In genomic region chr19:59943322-59943871, GRCm38 (mm10) we compare ENCODE assay signal across 8 mouse cellular contexts. TPM values are rescaled to one million over a fixed set of nuclear protein-coding genes. Genes with fewer than 3 reads are reported as not detected.
DNase-seq lines count a peak whose midpoint lies in the region; ATAC-seq and TF ChIP-seq lines count a peak whose summit lies in the region.

Rab11fip2 (minus strand) TSS chr19:59943654.

- TF ChIP-seq RAD21 in CH12.LX (IDR thresholded peaks at IDR 0.05; ENCODE audit: low read depth, low read length): no peak

- DNase-seq in CH12.LX (ENCODE audit: extremely low read depth): peak; percentile 82
- peak; percentile 63 for DNase-seq in c-Kit-positive CD71-negative TER-119-negative erythroid progenitor cells, embryonic 14.5 days (ENCODE audit: low read depth)
- peak; percentile 98 for DNase-seq in forebrain, embryonic 11.5 days (ENCODE audit: low spot score)
- peak; percentile 84 to 93 for DNase-seq in kidney, postnatal 36 days
- peak; percentile 63 to 75 (median 67) for DNase-seq in liver, embryonic 14.5 days (ENCODE audit: low read depth in 3 of 3, low spot score in 3 of 3)
- peak; percentile 95 for DNase-seq in neural tube, embryonic 10.5 days (ENCODE audit: extremely low spot score, low spot score)

- under 1% methylated on average over 58 of the region's 72 CpGs for WGBS in forebrain, embryonic 11.5 days
- WGBS in heart, embryonic 16.5 days: under 1% methylated on average over 61 of the region's 72 CpGs
- WGBS in liver, embryonic 14.5 days (ENCODE audit: insufficient replicate concordance): 0% methylated on average over 61 of the region's 72 CpGs
- 1% methylated on average over 67 of the region's 72 CpGs for whole genome bisulfite sequencing in stomach, embryonic 15.5 days

- no peaks in the 10 kb centered on the region for H3K79me2 ChIP-seq in CH12.LX (replicated peaks; ENCODE audit: control insufficient read depth, extremely low read depth, insufficient read depth, poor library complexity, severe bottlenecking)

- H3K4me1 ChIP-seq in CH12.LX (ENCODE audit: control insufficient read depth in 1 of 2, insufficient read depth in 2 of 2): peaks cover 0 to 11% of the 10 kb centered on the region in 2 experiments; a peak in 2 of 4 replicates
- H3K4me1 ChIP-seq in forebrain, embryonic 11.5 days (replicated peaks; ENCODE audit: control insufficient read depth, insufficient read depth, low read length): no peaks in the 10 kb centered on the region; the same call in 1 of the 2 replicates
- 0 out of 2 replicates have a peak, but pooled peaks cover 4% of the 10 kb centered on the region for H3K4me1 ChIP-seq in heart, embryonic 16.5 days (ENCODE audit: control insufficient read depth, insufficient read depth, low read length)
- H3K4me1 ChIP-seq in liver, embryonic 14.5 days (replicated peaks; ENCODE audit: control insufficient read depth in 2 of 2, insufficient read depth in 2 of 2, low read length in 1 of 2): peaks cover 0 to 7% of the 10 kb centered on the region in 2 experiments; a peak in 1 of 4 replicates
- no peaks in the 10 kb centered on the region for H3K4me1 ChIP-seq in stomach, embryonic 15.5 days

- dilution Hi-C loops in CH12.LX (cut with MboI; ENCODE audit: extremely low pct_ligation_motif_present, extremely low pct_unique_long_range_greater_than_20kb, low sequenced_read_pairs): no loop called here

- TF ChIP-seq EP300 in CH12.LX (IDR thresholded peaks at IDR 0.05; ENCODE audit: low read length): no peak
- no peak for TF ChIP-seq EP300 in liver, embryonic 14.5 days (IDR thresholded peaks at IDR 0.05; ENCODE audit: low read depth)

- H3K4me3 ChIP-seq in CH12.LX (replicated peaks in 1 of 3; ENCODE audit: low read depth in 2 of 3, low read length in 2 of 3, poor library complexity in 1 of 3): peak within 1 kb of the TSS; percentile 69 to 82 (median 81)
- H3K4me3 ChIP-seq in forebrain, embryonic 11.5 days (ENCODE audit: low read depth, low read length): peak within 1 kb of the TSS; percentile 58
- H3K4me3 ChIP-seq in heart, embryonic 16.5 days (ENCODE audit: low read length): peak within 1 kb of the TSS; percentile 73
- H3K4me3 ChIP-seq in liver, embryonic 14.5 days (ENCODE audit: insufficient read depth in 1 of 2, low read depth in 2 of 2, low read length in 2 of 2): peak within 1 kb of the TSS; percentile 72 to 88
- peak within 1 kb of the TSS; percentile 81 for H3K4me3 ChIP-seq in stomach, embryonic 15.5 days (replicated peaks)

- no peaks in the 10 kb centered on the region for H3K9me3 ChIP-seq in CH12.LX (replicated peaks; ENCODE audit: low read length)
- no peaks in the 10 kb centered on the region for H3K9me3 ChIP-seq in forebrain, embryonic 11.5 days (ENCODE audit: control insufficient read depth, low read length)
- H3K9me3 ChIP-seq in heart, embryonic 16.5 days (replicated peaks; ENCODE audit: control insufficient read depth, low read length): no peaks in the 10 kb centered on the region
- H3K9me3 ChIP-seq in liver, embryonic 14.5 days (ENCODE audit: control insufficient read depth, low read length): no peaks in the 10 kb centered on the region
- H3K9me3 ChIP-seq in stomach, embryonic 15.5 days: no peaks in the 10 kb centered on the region

- in situ Hi-C loops in CH12.LX (cut with MboI; ENCODE audit: low pct_ligation_motif_present, low pct_unique_long_range_greater_than_20kb, low sequenced_read_pairs): no loop called here

- H3K36me3 ChIP-seq in CH12.LX (replicated peaks in 1 of 2; ENCODE audit: control insufficient read depth in 1 of 2, insufficient read depth in 1 of 2, low read length in 1 of 2): no peaks in the 10 kb centered on the region
- no peaks in the 10 kb centered on the region for H3K36me3 ChIP-seq in forebrain, embryonic 11.5 days (ENCODE audit: control insufficient read depth, insufficient read depth, low read length)
- H3K36me3 ChIP-seq in heart, embryonic 16.5 days (ENCODE audit: control insufficient read depth, insufficient read depth): no peaks in the 10 kb centered on the region
- H3K36me3 ChIP-seq in liver, embryonic 14.5 days (replicated peaks; ENCODE audit: control insufficient read depth, insufficient read depth, low read depth): no peaks in the 10 kb centered on the region
- no peaks in the 10 kb centered on the region for H3K36me3 ChIP-seq in stomach, embryonic 15.5 days

- TF ChIP-seq POLR2A in CH12.LX (IDR thresholded peaks at IDR 0.05; ENCODE audit: low read depth, low read length): peak; percentile 86

- H3K4me2 ChIP-seq in CH12.LX (ENCODE audit: insufficient read depth, low read depth, poor library complexity, severe bottlenecking): peak within 1 kb of the TSS; percentile 99
- peak within 1 kb of the TSS; percentile 76 for H3K4me2 ChIP-seq in forebrain, embryonic 11.5 days (ENCODE audit: low read depth, low read length, severe bottlenecking)
- peak within 1 kb of the TSS; percentile 73 for H3K4me2 ChIP-seq in heart, embryonic 16.5 days (ENCODE audit: low read depth, low read length)
- peak within 1 kb of the TSS; percentile 92 for H3K4me2 ChIP-seq in liver, embryonic 14.5 days (ENCODE audit: low read depth)
- H3K4me2 ChIP-seq in stomach, embryonic 15.5 days: peak within 1 kb of the TSS; percentile 64

- H3K27me3 ChIP-seq in CH12.LX (replicated peaks): no peaks in the 10 kb centered on the region
- no peaks in the 10 kb centered on the region for H3K27me3 ChIP-seq in forebrain, embryonic 11.5 days (ENCODE audit: control insufficient read depth, insufficient read depth, low read length)
- no peaks in the 10 kb centered on the region for H3K27me3 ChIP-seq in heart, embryonic 16.5 days (ENCODE audit: control insufficient read depth, insufficient read depth, low read length)
- H3K27me3 ChIP-seq in liver, embryonic 14.5 days (ENCODE audit: control insufficient read depth, insufficient read depth, low read length): no peaks in the 10 kb centered on the region; the same call in 1 of the 2 replicates
- no peaks in the 10 kb centered on the region for H3K27me3 ChIP-seq in stomach, embryonic 15.5 days (replicated peaks)

- H3K27ac ChIP-seq in CH12.LX (ENCODE audit: insufficient read depth, low read depth): peak within 1 kb of the TSS; percentile 71
- H3K27ac ChIP-seq in forebrain, embryonic 11.5 days (ENCODE audit: low read depth, low read length): peak within 1 kb of the TSS; percentile 86
- H3K27ac ChIP-seq in heart, embryonic 16.5 days (ENCODE audit: low read length): peak within 1 kb of the TSS; percentile 81
- H3K27ac ChIP-seq in liver, embryonic 14.5 days: peak within 1 kb of the TSS; percentile 84
- peak within 1 kb of the TSS; percentile 89 for H3K27ac ChIP-seq in stomach, embryonic 15.5 days

- no peak for TF ChIP-seq CTCF in CH12.LX (conservative IDR thresholded peaks at IDR 0.05 in 1 of 2, IDR thresholded peaks at IDR 0.05 in 1 of 2; ENCODE audit: low read depth in 2 of 2, low read length in 2 of 2)
- TF ChIP-seq CTCF in liver, embryonic 14.5 days (IDR thresholded peaks at IDR 0.05; ENCODE audit: low read depth): no peak

- peak; percentile 97 for ATAC-seq in forebrain, embryonic 11.5 days (replicated peaks; ENCODE audit: low FRiP score)
- ATAC-seq in heart, embryonic 16.5 days (replicated peaks; ENCODE audit: extremely low read depth, insufficient read depth, low FRiP score): peak; percentile 96
- ATAC-seq in liver, embryonic 14.5 days (ENCODE audit: insufficient read depth): peak; percentile 98
- peak; percentile 98 for ATAC-seq in stomach, embryonic 15.5 days (ENCODE audit: insufficient read depth, low FRiP score, low read depth)

- peak within 1 kb of the TSS; percentile 90 for H3K9ac ChIP-seq in CH12.LX (ENCODE audit: insufficient read depth, low read depth)
- H3K9ac ChIP-seq in forebrain, embryonic 11.5 days (ENCODE audit: low read length): peak within 1 kb of the TSS; percentile 93
- H3K9ac ChIP-seq in heart, embryonic 16.5 days (ENCODE audit: low read length): peak within 1 kb of the TSS; percentile 74
- peak within 1 kb of the TSS; percentile 92 for H3K9ac ChIP-seq in liver, embryonic 14.5 days (replicated peaks)
- peak within 1 kb of the TSS; percentile 83 for H3K9ac ChIP-seq in stomach, embryonic 15.5 days

TF ChIP-seq in CH12.LX, 34 proteins besides CTCF, POLR2A, EP300 and RAD21 (continues in another document):
- TF ChIP-seq ELF1 (IDR thresholded peaks at IDR 0.05; ENCODE audit: low read depth, low read length): peak; percentile 98
- no peak for TF ChIP-seq BHLHE40 (IDR thresholded peaks at IDR 0.05; ENCODE audit: low read depth, low read length)
- no peak for TF ChIP-seq ZC3H11A (IDR thresholded peaks at IDR 0.05; ENCODE audit: low read depth, low read length)
- no peak for TF ChIP-seq RCOR1 (conservative IDR thresholded peaks at IDR 0.05; ENCODE audit: low read depth, low read length)
- no peak for TF ChIP-seq ETS1 (conservative IDR thresholded peaks at IDR 0.05; ENCODE audit: low read depth, low read length)
- TF ChIP-seq KAT2A (IDR thresholded peaks at IDR 0.05; ENCODE audit: insufficient replicate concordance, low read length): 0 out of 2 replicates have a peak, but pooled peaks have one; percentile 55
- peak; percentile 97 for TF ChIP-seq UBTF (IDR thresholded peaks at IDR 0.05; ENCODE audit: low read depth, low read length)
- peak; percentile 19; the same call in 1 of the 2 replicates for TF ChIP-seq IRF4 (IDR thresholded peaks at IDR 0.05; ENCODE audit: low read depth, low read length)
- TF ChIP-seq MYC (IDR thresholded peaks at IDR 0.05; ENCODE audit: low read depth, low read length): no peak
- no peak for TF ChIP-seq JUN (IDR thresholded peaks at IDR 0.05; ENCODE audit: insufficient read depth, low read depth, low read length)
- no peak for TF ChIP-seq POLR2AphosphoS2 (IDR thresholded peaks at IDR 0.05; ENCODE audit: low read depth, low read length)
- TF ChIP-seq PAX5 (IDR thresholded peaks at IDR 0.05; ENCODE audit: low read length): no peak
- no peak for TF ChIP-seq ZKSCAN1 (IDR thresholded peaks at IDR 0.05; ENCODE audit: borderline replicate concordance, low read depth, low read length)
- TF ChIP-seq CHD1 (IDR thresholded peaks at IDR 0.05; ENCODE audit: low read depth, low read length): no peak
- TF ChIP-seq TBP (conservative IDR thresholded peaks at IDR 0.05; ENCODE audit: low read depth, low read length): no peak
- peak; percentile 41; the same call in 1 of the 2 replicates for TF ChIP-seq HCFC1 (IDR thresholded peaks at IDR 0.05; ENCODE audit: low read depth, low read length)
- TF ChIP-seq CHD2 (IDR thresholded peaks at IDR 0.05; ENCODE audit: low read length): no peak

RNA-seq across cellular contexts. Expression of gene Rab11fip2, which starts in this region (rescaled TPM):
- total RNA-seq in CH12.LX (2012; rRNA removed) (2.6 and 3.1 TPM in 2 replicates), CH12.LX (2014; rRNA removed) (3.1 and 3.9 TPM in 2 replicates)
- polyA plus RNA-seq in CH12.LX (2012; ENCODE audit: insufficient read length, low read depth): 4.3 and 4.5 TPM in 2 replicates
- 4.5 and 5.3 TPM in 2 replicates for polyA plus RNA-seq in forebrain, embryonic 11.5 days (2014; fragmentation: Nextera tagmentation; extraction: Ambion mirVana)
- polyA plus RNA-seq in heart, embryonic 16.5 days (2015; fragmentation: Nextera tagmentation; extraction: Ambion mirVana): 1.8 and 1.9 TPM in 2 replicates
- 1.1 and 1.5 TPM in 2 replicates for polyA plus RNA-seq in liver, embryonic 14.5 days (2012; rRNA removed)
- 0.76 and 0.94 TPM in 2 replicates for polyA plus RNA-seq in liver, embryonic 14.5 days (2014; fragmentation: Nextera tagmentation; extraction: Ambion mirVana)
- polyA plus RNA-seq in stomach, embryonic 15.5 days (2015; fragmentation: Nextera tagmentation; extraction: Ambion mirVana): 4.3 TPM in 2 replicates

Comparison
In these comparisons a context has a peak if more than half of its experiments do, and no peak if none do; other contexts are left out.
1. Peak in every context shown above with its lines: DNase-seq, ATAC-seq, H3K4me3 ChIP-seq and H3K27ac ChIP-seq.